Mouse (Mus musculus): Measurements from ENCODE around the gene Eprs. TPM values are rescaled to one million over a fixed set of nuclear protein-coding genes. Genes with fewer than 3 reads are reported as not detected.

The Eprs gene
- polyA plus RNA-seq, 1 experiment from 2014 or later: 174 TPM

DNA sequence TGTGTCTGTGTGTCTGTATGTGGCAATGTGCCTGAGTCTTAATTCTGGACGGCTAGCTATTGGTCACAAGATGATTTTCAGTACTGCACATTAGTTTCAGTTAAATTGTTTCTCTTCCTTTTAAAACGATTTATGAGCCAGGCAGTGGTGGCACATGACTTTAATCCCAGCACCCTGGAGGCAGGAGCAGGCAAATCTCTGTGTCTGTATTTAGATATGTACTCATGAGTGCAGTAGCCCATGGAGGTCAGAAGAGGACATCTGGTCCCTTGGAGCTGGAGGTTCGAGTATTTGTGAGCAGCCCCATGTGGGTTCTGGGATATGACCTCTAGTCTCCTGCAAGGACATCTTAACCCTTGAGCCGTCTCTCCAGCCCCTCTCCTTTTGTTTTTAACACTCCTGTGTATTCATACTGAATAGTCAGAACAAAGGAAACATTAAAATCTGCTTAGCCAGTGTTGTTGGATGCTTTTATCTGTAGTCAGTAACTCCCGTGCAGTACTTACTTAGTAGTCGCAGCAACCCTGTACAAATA, 27.5 kb upstream of the Eprs start:
- Histone ChIP-seq H3K27me3 (no peaks in the 10 kb centered on the region), H3K4me3 (no peak overlapping the region), H3K36me3 (peaks cover 16% of the 10 kb centered on the region), H3K27ac (no peak overlapping the region), H3K4me1 (peaks cover 11% of the 10 kb centered on the region), H3K9me3 (no peaks in the 10 kb centered on the region), H3K9ac (no peak overlapping the region), H3K4me2 (no peak overlapping the region)
- no peak for ATAC-seq (ENCODE audit: insufficient number of reproducible peaks, low FRiP score, low TSS enrichment, low read depth)
- 76% methylated on average over 6 of the region's 6 CpGs for WGBS

DNA sequence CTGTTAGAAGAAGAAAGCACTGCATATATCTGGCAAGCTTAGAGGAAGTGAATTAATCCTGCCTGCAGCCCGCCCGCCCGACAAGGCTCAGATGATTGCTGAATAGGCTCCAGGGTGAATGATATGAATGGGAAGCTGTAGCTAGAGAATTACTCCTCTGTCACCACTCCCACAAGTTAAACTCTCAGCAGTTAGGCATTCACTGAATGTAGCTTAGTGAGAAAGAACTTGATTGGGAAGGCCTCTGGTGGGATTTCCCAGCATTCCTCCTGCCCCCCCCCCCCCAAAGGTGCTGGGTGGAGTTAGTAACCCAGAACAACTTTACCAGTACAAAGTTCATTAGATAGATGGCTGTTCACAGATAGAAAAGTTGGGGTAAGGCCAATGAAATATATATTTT, 26.3 kb upstream of the Eprs start:
- Histone ChIP-seq H3K4me2 (no peak overlapping the region), H3K9ac (no peak overlapping the region), H3K4me1 (peaks cover 9% of the 10 kb centered on the region), H3K9me3 (no peaks in the 10 kb centered on the region), H3K27me3 (no peaks in the 10 kb centered on the region), H3K36me3 (peaks cover 24% of the 10 kb centered on the region), H3K27ac (no peak overlapping the region), H3K4me3 (no peak overlapping the region)
- no peak for ATAC-seq (ENCODE audit: insufficient number of reproducible peaks, low FRiP score, low TSS enrichment, low read depth)
- 54% methylated on average over 3 of the region's 3 CpGs for WGBS

- Histone ChIP-seq H3K27ac (no peak overlapping the region), H3K9me3 (no peaks in the 10 kb centered on the region)
- 90% methylated on average over 4 of the region's 4 CpGs for WGBS
Measured at GRCm38 (mm10) chr1:185342441-185342840, 20.4 kb upstream of the Eprs start.

GRCm38 (mm10) chr1:185343422-185343821, 19.4 kb upstream of the Eprs start:
- Histone ChIP-seq H3K4me1 (no peaks in the 10 kb centered on the region), H3K36me3 (peaks cover 84% of the 10 kb centered on the region), H3K9ac (no peak overlapping the region), H3K27ac (no peak overlapping the region), H3K27me3 (no peaks in the 10 kb centered on the region), H3K9me3 (no peaks in the 10 kb centered on the region), H3K4me3 (no peak overlapping the region), H3K4me2 (no peak overlapping the region)
- no peak for ATAC-seq (ENCODE audit: insufficient number of reproducible peaks, low FRiP score, low TSS enrichment, low read depth)
- 84% methylated on average over 8 of the region's 8 CpGs for WGBS

More at GRCm38 (mm10) chr1:185342441-185342840, 20.4 kb upstream of the Eprs start:
- H3K27me3 ChIP-seq: no peaks in the 10 kb centered on the region
- no peaks in the 10 kb centered on the region for H3K4me1 ChIP-seq
- no peak for ATAC-seq (ENCODE audit: insufficient number of reproducible peaks, low FRiP score, low TSS enrichment, low read depth)
- no peak overlapping the region for H3K4me3 ChIP-seq
- no peak overlapping the region for H3K9ac ChIP-seq
- peaks cover 77% of the 10 kb centered on the region for H3K36me3 ChIP-seq
- H3K4me2 ChIP-seq: no peak overlapping the region

DNA sequence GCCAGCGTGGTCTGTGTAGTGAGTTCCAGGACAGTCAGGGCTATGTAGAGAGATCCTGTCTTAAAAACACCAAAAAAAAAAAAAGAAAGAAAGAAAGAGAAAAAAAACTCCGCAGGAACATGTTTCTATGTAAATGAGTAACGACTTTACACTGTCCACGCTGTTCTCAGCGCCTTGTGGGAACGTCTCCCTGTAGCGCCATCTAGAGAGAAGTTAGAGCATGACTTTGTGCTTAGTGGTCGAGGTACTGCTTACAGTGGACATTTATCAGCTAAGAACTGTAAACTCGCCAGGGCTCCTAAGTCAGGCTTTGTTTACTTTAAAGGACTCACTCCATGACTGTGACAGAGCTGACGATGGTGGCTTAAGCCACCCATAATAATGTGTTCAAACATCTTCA, 16.7 kb upstream of the Eprs start:
- no peak for ATAC-seq (ENCODE audit: insufficient number of reproducible peaks, low FRiP score, low TSS enrichment, low read depth)
- Histone ChIP-seq H3K27ac (no peak overlapping the region), H3K27me3 (no peaks in the 10 kb centered on the region), H3K4me3 (no peak overlapping the region), H3K4me2 (no peak overlapping the region), H3K4me1 (no peaks in the 10 kb centered on the region), H3K9ac (no peak overlapping the region), H3K36me3 (peaks cover 92% of the 10 kb centered on the region), H3K9me3 (no peaks in the 10 kb centered on the region)
- WGBS: 82% methylated on average over 10 of the region's 10 CpGs

GRCm38 (mm10) chr1:185349741-185350140, 13.1 kb upstream of the Eprs start:
- no peak overlapping the region for H3K4me2 ChIP-seq
- H3K9me3 ChIP-seq: no peaks in the 10 kb centered on the region
- no peaks in the 10 kb centered on the region for H3K4me1 ChIP-seq
- no peak overlapping the region for H3K9ac ChIP-seq
- no peaks in the 10 kb centered on the region for H3K27me3 ChIP-seq
- peaks cover 94% of the 10 kb centered on the region for H3K36me3 ChIP-seq
- H3K4me3 ChIP-seq: no peak overlapping the region
- 93% methylated on average over 14 of the region's 14 CpGs for WGBS
- H3K27ac ChIP-seq: no peak overlapping the region
- no peak for ATAC-seq (ENCODE audit: insufficient number of reproducible peaks, low FRiP score, low TSS enrichment, low read depth)

GRCm38 (mm10) chr1:185350611-185351010, 12.2 kb upstream of the Eprs start:
- H3K36me3 ChIP-seq: peaks cover 93% of the 10 kb centered on the region
- no peaks in the 10 kb centered on the region for H3K9me3 ChIP-seq
- WGBS: 94% methylated on average over 4 of the region's 4 CpGs
- no peaks in the 10 kb centered on the region for H3K27me3 ChIP-seq
- no peak overlapping the region for H3K4me2 ChIP-seq
- no peak overlapping the region for H3K4me3 ChIP-seq
- H3K27ac ChIP-seq: no peak overlapping the region
- no peak for ATAC-seq (ENCODE audit: insufficient number of reproducible peaks, low FRiP score, low TSS enrichment, low read depth)
- no peaks in the 10 kb centered on the region for H3K4me1 ChIP-seq
- H3K9ac ChIP-seq: no peak overlapping the region

DNA sequence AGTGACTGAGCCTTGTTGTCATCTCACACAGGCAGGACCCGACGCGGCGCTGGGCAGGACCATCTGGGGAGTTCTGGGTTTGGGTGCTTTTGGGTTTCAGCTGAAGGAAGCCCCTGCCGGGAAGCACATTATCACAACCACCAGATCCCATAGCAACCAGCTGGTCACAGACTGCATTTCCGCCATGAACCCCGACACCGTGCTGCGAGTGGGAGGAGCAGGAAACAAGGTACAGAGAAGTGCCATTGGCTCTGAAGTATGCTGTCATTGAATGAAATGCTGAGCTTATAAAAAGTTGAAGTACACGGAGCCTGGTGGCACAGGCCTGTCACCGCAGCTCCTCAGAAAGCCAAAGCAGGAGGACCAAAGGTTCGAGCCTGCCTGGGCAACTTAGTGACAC, 10.7 kb upstream of the Eprs start:
- peaks cover 88% of the 10 kb centered on the region for H3K36me3 ChIP-seq
- no peak overlapping the region for H3K4me3 ChIP-seq
- H3K27me3 ChIP-seq: no peaks in the 10 kb centered on the region
- no peaks in the 10 kb centered on the region for H3K9me3 ChIP-seq
- H3K27ac ChIP-seq: no peak overlapping the region
- H3K4me2 ChIP-seq: no peak overlapping the region
- no peak overlapping the region for H3K9ac ChIP-seq
- ATAC-seq (ENCODE audit: insufficient number of reproducible peaks, low FRiP score, low TSS enrichment, low read depth): no peak
- H3K4me1 ChIP-seq: no peaks in the 10 kb centered on the region
- WGBS: 89% methylated on average over 12 of the region's 12 CpGs

DNA sequence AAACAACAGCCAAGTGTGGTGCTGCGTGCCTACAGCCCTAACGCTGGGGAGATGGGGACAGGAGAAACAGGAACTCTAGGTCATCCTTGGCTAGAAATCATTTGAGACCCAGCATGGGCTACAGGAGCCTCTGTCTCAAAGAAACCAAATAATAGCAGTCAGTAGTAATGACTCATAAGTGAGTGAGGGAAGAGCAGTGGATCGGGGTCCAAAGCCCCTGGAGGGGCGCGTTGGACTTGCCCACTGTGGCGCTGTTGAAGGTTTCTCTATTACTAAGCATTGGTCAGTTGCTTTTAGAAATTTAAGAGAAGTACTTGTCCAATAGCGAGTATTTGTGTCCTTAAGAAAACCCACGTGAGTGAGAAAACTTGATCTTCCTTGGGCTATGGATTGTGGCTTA, 9.5 kb upstream of the Eprs start:
- H3K36me3 ChIP-seq: peaks cover 85% of the 10 kb centered on the region
- H3K9ac ChIP-seq: no peak overlapping the region
- H3K9me3 ChIP-seq: no peaks in the 10 kb centered on the region
- no peak for ATAC-seq (ENCODE audit: insufficient number of reproducible peaks, low FRiP score, low TSS enrichment, low read depth)
- H3K27me3 ChIP-seq: no peaks in the 10 kb centered on the region
- H3K4me2 ChIP-seq: no peak overlapping the region
- H3K27ac ChIP-seq: no peak overlapping the region
- H3K4me3 ChIP-seq: no peak overlapping the region
- 95% methylated on average over 8 of the region's 8 CpGs for WGBS
- H3K4me1 ChIP-seq: no peaks in the 10 kb centered on the region

DNA sequence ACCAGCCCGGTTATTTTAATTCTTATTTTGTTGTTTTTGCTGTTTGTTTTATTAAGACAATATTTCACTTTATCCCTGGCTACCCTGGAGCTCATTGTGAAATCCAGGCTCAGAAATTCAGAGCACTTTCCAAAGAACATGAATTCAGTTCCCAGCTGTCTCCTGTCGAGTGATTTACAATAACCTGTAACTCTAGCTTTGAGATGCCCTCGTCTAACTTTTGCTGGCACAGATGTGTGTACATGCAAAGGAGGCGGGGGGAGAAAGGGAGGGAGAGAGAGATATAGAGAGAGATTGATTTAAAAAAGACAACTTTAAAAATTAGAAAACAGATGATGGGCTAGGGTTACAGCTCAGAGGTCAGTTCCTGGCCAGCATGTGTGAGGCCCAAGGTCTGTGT, 8.1 kb upstream of the Eprs start:
- Histone ChIP-seq H3K4me1 (no peaks in the 10 kb centered on the region), H3K36me3 (peaks cover 78% of the 10 kb centered on the region), H3K27me3 (no peaks in the 10 kb centered on the region), H3K9ac (no peak overlapping the region), H3K9me3 (no peaks in the 10 kb centered on the region), H3K4me3 (no peak overlapping the region), H3K4me2 (no peak overlapping the region), H3K27ac (no peak overlapping the region)
- ATAC-seq (ENCODE audit: insufficient number of reproducible peaks, low FRiP score, low TSS enrichment, low read depth): no peak
- 78% methylated on average over 4 of the region's 4 CpGs for WGBS

GRCm38 (mm10) chr1:185356246-185356645, 6.6 kb upstream of the Eprs start:
- Histone ChIP-seq H3K27ac (no peak overlapping the region), H3K4me1 (no peaks in the 10 kb centered on the region; the same call in 1 of the 2 replicates), H3K4me3 (no peak overlapping the region), H3K9me3 (no peaks in the 10 kb centered on the region), H3K27me3 (no peaks in the 10 kb centered on the region), H3K4me2 (no peak overlapping the region), H3K9ac (no peak overlapping the region), H3K36me3 (peaks cover 62% of the 10 kb centered on the region)
- ATAC-seq (ENCODE audit: insufficient number of reproducible peaks, low FRiP score, low TSS enrichment, low read depth): no peak
- WGBS: 96% methylated on average over 8 of the region's 8 CpGs

DNA sequence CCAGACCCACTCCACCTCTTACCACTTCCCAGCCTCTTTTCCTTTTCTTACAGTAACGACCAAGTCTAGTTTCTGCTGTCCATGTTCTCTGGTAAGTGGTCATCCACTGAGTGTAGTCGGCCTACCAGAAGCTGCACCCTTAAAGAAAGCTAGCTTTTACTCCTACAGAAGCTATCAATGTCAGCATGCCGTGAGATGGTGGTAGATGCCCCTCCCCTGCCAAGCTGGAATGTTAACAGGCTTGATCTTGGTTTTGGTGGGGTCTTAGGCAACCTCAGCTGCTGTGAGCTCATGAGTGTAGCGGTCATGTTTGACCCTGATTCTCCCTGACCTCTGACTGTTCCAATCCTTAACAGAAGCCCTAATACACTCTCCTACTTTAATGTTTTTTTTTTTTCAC, 4.6 kb upstream of the Eprs start:
- H3K36me3 ChIP-seq: peaks cover 43% of the 10 kb centered on the region
- no peak for ATAC-seq (ENCODE audit: insufficient number of reproducible peaks, low FRiP score, low TSS enrichment, low read depth)
- H3K9me3 ChIP-seq: no peaks in the 10 kb centered on the region
- 86% methylated on average over 4 of the region's 4 CpGs for WGBS
- H3K27me3 ChIP-seq: no peaks in the 10 kb centered on the region
- peaks cover 8% of the 10 kb centered on the region for H3K4me1 ChIP-seq
- H3K4me2 ChIP-seq: no peak overlapping the region
- no peak overlapping the region for H3K27ac ChIP-seq
- no peak overlapping the region for H3K4me3 ChIP-seq
- no peak overlapping the region for H3K9ac ChIP-seq

Data from limb, embryonic 15.5 days (tissue).